Mouse (Mus musculus): Measurements from ENCODE around the gene Gm10490.
"Not testable (repeated sequence)": the region's sequence is repeated elsewhere in the genome, so short reads cannot be mapped to it uniquely, and the experiment has no call there.

GRCm38 (mm10) chrX:7909242-7909641 is at the start of gene Gm10490:
- not testable (repeated sequence) for TF ChIP-seq ZNF384 (IDR thresholded peaks at IDR 0.05; ENCODE audit: low read depth, low read length); HCFC1 (IDR thresholded peaks at IDR 0.05; ENCODE audit: borderline replicate concordance, insufficient read depth, low read length); ZC3H11A (IDR thresholded peaks at IDR 0.05; ENCODE audit: borderline replicate concordance, low read depth, low read length); MAFK (IDR thresholded peaks at IDR 0.05; ENCODE audit: insufficient read depth, low read depth, low read length); CHD2 (IDR thresholded peaks at IDR 0.05; ENCODE audit: low read depth, low read length)

All from ES-E14 (cell line).